Mouse (Mus musculus): ENCODE data around the gene Oaz1. TPM values are rescaled to one million over a fixed set of nuclear protein-coding genes. Genes with fewer than 3 reads are reported as not detected.

The Oaz1 gene
- total RNA-seq, 1 experiment from 2014 or later: 154 TPM

DNA sequence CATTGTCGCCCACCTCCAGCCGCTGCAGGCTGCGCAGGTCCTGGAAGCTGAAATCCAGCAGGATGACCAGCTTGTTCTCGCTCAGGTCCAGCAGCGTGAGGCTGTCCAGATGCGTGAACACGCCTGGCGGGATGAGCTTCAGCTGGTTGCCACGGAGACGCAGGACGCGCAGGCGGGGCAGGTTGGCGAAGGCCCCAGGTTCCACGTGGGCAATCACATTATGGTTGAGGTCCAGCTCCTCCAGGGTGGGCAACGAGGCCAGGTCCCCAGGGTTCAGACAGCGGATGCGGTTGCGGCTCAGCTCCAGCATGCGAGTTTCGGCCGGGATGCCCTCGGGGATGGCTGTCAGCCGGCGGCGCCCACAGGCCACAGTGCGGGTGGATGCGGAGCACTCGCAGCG is 9.2 kb downstream of the Oaz1 start:
- ATAC-seq (replicated peaks in 1 of 2; ENCODE audit: insufficient read depth in 1 of 2, low FRiP score in 2 of 2, low TSS enrichment in 1 of 2, low read depth in 1 of 2, poor library complexity in 2 of 2, severe bottlenecking in 2 of 2): no peak

DNA sequence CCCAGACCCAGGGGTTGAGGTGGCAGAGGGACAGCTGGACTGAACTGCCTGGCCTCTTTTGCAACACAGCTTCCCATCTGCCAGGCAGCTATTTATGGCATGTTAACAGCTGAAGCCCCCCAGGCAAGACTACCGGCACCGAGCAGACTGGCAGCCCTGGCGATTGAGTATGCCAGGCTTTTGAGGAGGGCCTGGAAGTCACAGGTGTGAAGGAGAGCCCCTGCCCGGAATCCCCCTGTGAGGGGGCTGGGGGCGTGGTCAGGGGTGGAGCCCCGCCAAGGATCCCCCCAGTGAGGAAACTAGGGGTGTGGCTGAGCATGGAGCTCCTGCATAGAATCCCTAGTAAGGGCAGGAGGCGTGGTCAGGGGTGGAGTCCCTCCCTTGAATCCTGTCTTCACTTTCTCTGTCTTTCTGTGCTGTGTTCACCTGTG is 10.5 kb downstream of the Oaz1 start:
- ATAC-seq (replicated peaks in 1 of 2; ENCODE audit: insufficient read depth in 1 of 2, low FRiP score in 2 of 2, low TSS enrichment in 1 of 2, low read depth in 1 of 2, poor library complexity in 2 of 2, severe bottlenecking in 2 of 2): no peak

GRCm38 (mm10) chr10:80837827-80838226 is 11.4 kb downstream of the Oaz1 start:
- ATAC-seq (replicated peaks in 1 of 2; ENCODE audit: insufficient read depth in 1 of 2, low FRiP score in 2 of 2, low TSS enrichment in 1 of 2, low read depth in 1 of 2, poor library complexity in 2 of 2, severe bottlenecking in 2 of 2): no peak

GRCm38 (mm10) chr10:80838346-80838912 is 12.0 kb downstream of the Oaz1 start:
- ATAC-seq (replicated peaks in 1 of 2; ENCODE audit: insufficient read depth in 1 of 2, low FRiP score in 2 of 2, low TSS enrichment in 1 of 2, low read depth in 1 of 2, poor library complexity in 2 of 2, severe bottlenecking in 2 of 2): no peak

- ATAC-seq (replicated peaks in 1 of 2; ENCODE audit: insufficient read depth in 1 of 2, low FRiP score in 2 of 2, low TSS enrichment in 1 of 2, low read depth in 1 of 2, poor library complexity in 2 of 2, severe bottlenecking in 2 of 2): no peak
These were observed 13.4 kb downstream of the Oaz1 start for GRCm38 (mm10) chr10:80839848-80840247.

DNA sequence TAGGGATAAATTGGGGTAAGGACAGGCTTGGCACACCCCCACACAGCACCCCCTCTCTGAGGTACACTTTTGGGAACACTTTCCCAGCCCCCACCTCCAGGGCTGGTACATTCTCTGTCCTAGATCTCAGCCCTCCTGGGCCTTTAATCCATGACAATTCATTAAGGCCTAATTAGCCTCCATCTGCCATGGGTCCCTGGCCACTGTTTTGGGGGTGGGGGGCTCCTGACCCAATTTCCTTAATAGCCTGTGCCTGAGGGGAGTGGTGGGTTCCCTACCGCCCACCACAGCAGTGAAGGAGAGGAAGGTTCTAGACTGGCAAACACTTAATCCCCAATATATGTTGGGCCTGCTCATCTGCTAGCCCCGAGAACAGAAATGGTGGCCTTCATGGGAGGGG is 15.2 kb downstream of the Oaz1 start:
- no peak for ATAC-seq (replicated peaks in 1 of 2; ENCODE audit: insufficient read depth in 1 of 2, low FRiP score in 2 of 2, low TSS enrichment in 1 of 2, low read depth in 1 of 2, poor library complexity in 2 of 2, severe bottlenecking in 2 of 2)

- no peak for ATAC-seq (replicated peaks in 1 of 2; ENCODE audit: insufficient read depth in 1 of 2, low FRiP score in 2 of 2, low TSS enrichment in 1 of 2, low read depth in 1 of 2, poor library complexity in 2 of 2, severe bottlenecking in 2 of 2)
These were observed 15.9 kb downstream of the Oaz1 start for GRCm38 (mm10) chr10:80842334-80842733.

- ATAC-seq (replicated peaks in 1 of 2; ENCODE audit: insufficient read depth in 1 of 2, low FRiP score in 2 of 2, low TSS enrichment in 1 of 2, low read depth in 1 of 2, poor library complexity in 2 of 2, severe bottlenecking in 2 of 2): no peak
These were observed 16.9 kb downstream of the Oaz1 start for GRCm38 (mm10) chr10:80843087-80843930.

- ATAC-seq (replicated peaks in 1 of 2; ENCODE audit: insufficient read depth in 1 of 2, low FRiP score in 2 of 2, low TSS enrichment in 1 of 2, low read depth in 1 of 2, poor library complexity in 2 of 2, severe bottlenecking in 2 of 2): no peak
These were observed 17.6 kb downstream of the Oaz1 start, which contains the start of gene Lingo3 for GRCm38 (mm10) chr10:80843931-80844547. Gene Lingo3 (minus strand): TSS chr10:80844039.

DNA sequence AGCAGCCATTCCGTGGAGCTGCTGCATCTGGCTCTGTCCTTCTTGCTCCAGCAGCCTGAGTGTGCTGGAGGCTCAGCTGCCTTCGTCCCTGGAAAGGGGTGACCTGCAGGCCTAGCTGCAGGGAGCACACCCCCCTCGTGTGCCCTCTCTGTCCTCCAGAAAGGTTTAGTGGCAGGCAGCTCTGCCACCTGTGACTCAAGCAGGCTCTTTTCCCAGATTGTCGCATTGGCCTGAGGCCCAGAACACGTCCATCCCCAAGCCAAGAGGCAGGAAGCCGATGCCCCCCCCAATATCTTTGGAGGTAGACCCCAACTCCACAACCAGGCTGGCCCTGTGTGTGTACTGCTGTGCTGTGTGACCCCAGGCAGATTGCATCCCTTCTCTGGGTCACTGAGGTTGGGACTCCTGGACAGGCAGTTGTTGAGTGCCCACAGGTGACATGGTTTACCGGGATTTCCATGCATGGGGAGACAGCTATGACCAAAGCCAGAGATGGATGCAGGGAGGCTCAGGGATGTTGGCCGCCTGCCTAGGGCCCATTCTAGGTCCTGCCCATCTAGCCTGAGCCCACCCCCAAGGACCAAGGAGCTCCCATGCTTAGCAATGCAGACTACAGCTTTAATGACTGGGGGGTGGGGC is 18.7 kb downstream of the Oaz1 start:
- no peak for ATAC-seq (replicated peaks in 1 of 2; ENCODE audit: insufficient read depth in 1 of 2, low FRiP score in 2 of 2, low TSS enrichment in 1 of 2, low read depth in 1 of 2, poor library complexity in 2 of 2, severe bottlenecking in 2 of 2)

DNA sequence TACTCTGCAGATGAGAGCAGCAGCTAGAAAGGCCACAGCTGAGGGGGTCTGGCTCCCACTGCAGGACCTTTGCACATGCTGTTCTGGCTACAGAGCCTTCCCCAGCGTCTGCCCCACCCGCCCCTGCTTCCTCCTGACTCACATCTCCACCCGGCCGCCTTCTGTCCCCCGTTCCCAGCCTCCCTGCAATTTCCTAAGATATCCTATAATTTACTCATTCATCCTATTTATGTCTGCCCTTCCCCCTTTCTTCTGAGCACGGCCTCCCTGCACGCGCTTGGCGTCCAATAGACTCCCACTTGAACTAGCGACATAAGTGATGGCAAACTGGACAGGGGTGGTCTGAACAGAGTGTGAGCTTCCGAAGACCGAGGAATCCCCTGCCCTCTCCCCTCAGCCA is 19.3 kb downstream of the Oaz1 start:
- ATAC-seq (replicated peaks in 1 of 2; ENCODE audit: insufficient read depth in 1 of 2, low FRiP score in 2 of 2, low TSS enrichment in 1 of 2, low read depth in 1 of 2, poor library complexity in 2 of 2, severe bottlenecking in 2 of 2): no peak

DNA sequence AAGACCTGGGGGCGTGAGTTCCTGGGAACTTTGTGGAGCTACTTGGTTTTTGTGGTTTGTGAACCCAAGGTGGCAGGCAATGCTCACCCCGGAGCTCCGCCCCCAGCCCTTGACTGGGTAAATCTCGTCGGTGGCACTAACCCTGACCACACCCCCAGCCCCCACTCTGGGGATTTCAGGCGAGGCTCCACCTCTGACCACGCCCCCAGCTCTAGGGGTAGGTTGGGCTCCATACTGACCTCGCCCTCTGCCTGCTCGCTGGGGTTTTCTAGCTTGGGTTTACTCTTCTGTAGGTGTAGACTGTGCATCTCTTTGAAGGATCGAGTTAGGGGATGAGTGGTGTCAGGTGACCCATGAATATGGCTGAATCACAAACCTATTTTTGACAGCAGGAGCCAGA is 22.1 kb downstream of the Oaz1 start:
- ATAC-seq (replicated peaks in 1 of 2; ENCODE audit: insufficient read depth in 1 of 2, low FRiP score in 2 of 2, low TSS enrichment in 1 of 2, low read depth in 1 of 2, poor library complexity in 2 of 2, severe bottlenecking in 2 of 2): peak; percentile 66 to 88

DNA sequence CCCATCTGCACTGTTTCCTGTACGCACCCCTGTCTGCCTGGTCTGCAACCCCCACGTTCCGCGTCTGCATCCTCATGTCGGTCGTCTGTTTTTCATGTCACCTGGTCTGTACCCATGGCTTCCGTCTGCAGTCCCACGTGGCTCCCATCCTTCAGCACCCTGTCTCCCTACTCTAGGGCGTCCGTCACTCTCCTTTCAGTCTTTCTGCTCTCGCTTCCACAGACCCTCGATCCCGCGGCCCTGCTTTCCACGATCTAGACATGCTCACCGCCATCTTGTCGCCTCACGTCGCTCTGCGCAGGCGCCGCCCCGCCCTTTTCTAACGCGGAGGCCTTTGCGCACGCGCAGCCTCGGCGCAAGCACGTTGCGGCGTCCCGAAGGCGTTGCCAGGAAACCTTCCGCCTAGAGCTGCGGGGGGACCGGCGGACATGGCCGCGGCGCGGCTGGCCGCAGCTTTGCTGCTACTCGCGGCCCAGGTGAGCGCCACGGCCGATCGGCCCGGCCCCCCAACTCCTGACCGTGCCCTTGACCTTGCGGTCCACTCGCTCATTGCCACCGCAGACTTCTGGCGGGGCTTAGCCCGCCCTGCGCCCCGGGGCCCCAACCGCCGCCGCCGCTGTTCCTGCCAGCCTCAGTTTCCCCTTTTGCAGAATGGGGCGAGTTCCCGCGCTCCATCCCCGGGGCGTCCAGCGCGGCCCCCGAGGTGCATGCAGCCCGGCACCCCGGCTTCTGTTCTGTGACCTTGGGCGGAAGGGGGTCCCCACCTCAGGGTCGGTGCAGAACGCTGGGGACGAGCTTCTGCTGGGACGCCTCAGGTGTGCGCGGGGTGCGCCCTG is 28.7 kb downstream of the Oaz1 start, which contains the start of the genes Lsm7 and Sppl2b:
Gene Lsm7, minus strand, starts transcription at position 297 of the 836 bp plus-strand sequence.
Gene Sppl2b, plus strand, starts transcription at position 363 of the 836 bp plus-strand sequence.
- peak; percentile 65 to 66 for ATAC-seq (replicated peaks in 1 of 2; ENCODE audit: insufficient read depth in 1 of 2, low FRiP score in 2 of 2, low TSS enrichment in 1 of 2, low read depth in 1 of 2, poor library complexity in 2 of 2, severe bottlenecking in 2 of 2)

DNA sequence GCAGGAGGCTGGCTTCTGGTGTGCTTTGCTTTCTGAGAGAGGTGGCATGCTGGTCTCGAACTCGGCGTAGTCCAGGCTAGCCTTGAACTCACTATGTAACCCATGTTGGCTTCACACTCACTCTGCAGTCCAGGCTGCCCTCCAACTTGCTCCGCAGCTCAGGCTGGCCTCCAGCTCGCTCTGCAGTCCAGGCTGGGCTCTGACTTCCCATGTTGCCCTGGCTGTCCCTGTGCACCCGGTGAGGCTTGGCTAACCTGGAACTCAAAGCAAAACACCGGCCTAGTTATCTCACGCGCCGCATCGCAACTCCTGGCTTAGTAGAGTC is 29.3 kb downstream of the Oaz1 start:
- peak in 1 of 2 experiments; percentile 5; a peak in 1 of 4 replicates for ATAC-seq (replicated peaks in 1 of 2; ENCODE audit: insufficient read depth in 1 of 2, low FRiP score in 2 of 2, low TSS enrichment in 1 of 2, low read depth in 1 of 2, poor library complexity in 2 of 2, severe bottlenecking in 2 of 2)

- ATAC-seq (replicated peaks in 1 of 2; ENCODE audit: insufficient read depth in 1 of 2, low FRiP score in 2 of 2, low TSS enrichment in 1 of 2, low read depth in 1 of 2, poor library complexity in 2 of 2, severe bottlenecking in 2 of 2): 0 out of 4 replicates have a peak, but pooled peaks of 1 of the 2 experiments have one; percentile 29
These were observed 29.8 kb downstream of the Oaz1 start for GRCm38 (mm10) chr10:80856267-80856666.

DNA sequence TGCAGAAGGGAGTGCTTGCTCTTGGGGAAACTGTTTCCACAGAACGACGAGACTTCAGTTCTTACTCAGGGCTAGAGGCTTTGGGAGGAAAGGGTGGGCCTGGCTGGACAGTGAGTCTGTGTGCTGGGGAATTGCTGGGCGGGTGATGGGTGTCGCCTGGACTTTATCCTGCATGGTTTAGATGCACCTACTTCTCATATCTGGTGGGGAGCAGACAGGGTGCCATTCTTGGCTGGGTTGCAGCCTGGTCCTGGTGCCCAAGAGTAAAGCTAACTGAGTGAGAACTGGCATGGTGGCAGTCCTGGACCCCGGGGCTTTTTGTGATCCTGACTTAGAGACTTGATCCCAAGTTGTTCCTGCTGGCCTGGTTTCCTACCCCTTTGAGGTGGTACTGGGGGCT is 30.5 kb downstream of the Oaz1 start:
- no peak for ATAC-seq (replicated peaks in 1 of 2; ENCODE audit: insufficient read depth in 1 of 2, low FRiP score in 2 of 2, low TSS enrichment in 1 of 2, low read depth in 1 of 2, poor library complexity in 2 of 2, severe bottlenecking in 2 of 2)

DNA sequence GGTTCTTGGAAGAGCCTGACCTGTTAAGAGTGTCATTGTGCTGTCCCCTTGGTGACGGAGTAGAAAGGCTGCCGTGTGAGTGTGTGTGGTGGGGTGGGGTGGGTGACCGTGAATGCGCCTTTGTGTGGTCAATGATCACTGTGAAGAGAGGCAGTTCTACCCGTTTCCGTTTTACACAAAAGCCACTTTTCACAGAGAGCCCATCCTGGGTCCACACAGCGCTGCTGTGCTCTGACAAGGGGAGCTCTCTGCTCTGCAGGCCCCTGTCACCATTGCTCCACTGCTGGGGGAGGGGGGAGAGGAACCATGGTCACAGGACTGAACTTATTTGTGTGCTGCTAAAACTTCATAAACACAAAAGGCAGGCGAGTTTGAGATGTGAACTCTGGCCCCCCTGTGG is 30.9 kb downstream of the Oaz1 start:
- no peak for ATAC-seq (replicated peaks in 1 of 2; ENCODE audit: insufficient read depth in 1 of 2, low FRiP score in 2 of 2, low TSS enrichment in 1 of 2, low read depth in 1 of 2, poor library complexity in 2 of 2, severe bottlenecking in 2 of 2)

All from hematopoietic stem cell, adult 5-6 weeks (primary cell).